Mouse (Mus musculus) gastrocnemius, adult 18-20 months (tissue): ENCODE data around the gene Limch1. TPM values are rescaled to one million over a fixed set of nuclear protein-coding genes. Genes with fewer than 3 reads are reported as not detected.

Experiments
- DNase-seq: peaks from one replicate; pipeline ENCODE4 v3.0.0; 2021; ENCODE audit warnings: low spot score
- microRNA-seq: library from miRNA; unstranded; fragments of <30 nt; microRNA quantifications from one replicate; pipeline ENCODE4 v1.2.0, GENCODE M21; 2021
- total RNA-seq, 2 experiments: library from RNA; stranded (reverse); gene quantifications; 2 replicates each; pipeline ENCODE4 v1.2.3; 2021

Limch1 gene
- total RNA-seq, 2 experiments from 2014 or later, result 111 to 119 TPM

GRCm38 (mm10) chr5:67099393-67100271 is 354.0 kb downstream of the Limch1 start:
- DNase-seq, result no peak

GRCm38 (mm10) chr5:67100564-67101394 is 355.2 kb downstream of the Limch1 start:
- no peak for DNase-seq

GRCm38 (mm10) chr5:67101395-67101760 is 355.8 kb downstream of the Limch1 start:
- no peak for DNase-seq

- DNase-seq, result no peak
Measured at GRCm38 (mm10) chr5:67101793-67102600, 356.4 kb downstream of the Limch1 start.

- no peak for DNase-seq
Measured at GRCm38 (mm10) chr5:67103016-67103415, 357.4 kb downstream of the Limch1 start.

GRCm38 (mm10) chr5:67106261-67106660 is 360.6 kb downstream of the Limch1 start:
- DNase-seq, result no peak

Small RNA genes lying within 50 kb of the gene (microRNA-seq; reads per million reads assigned to microRNA genes)
- gene Gm23841, result not detected

Other genes with a start within 250 kb of the Limch1 start
- gene Apbb2, start 127.0 kb upstream of the Limch1 start, total RNA-seq, result 10 to 100 TPM; 37.4 to 40.4 TPM
- gene Uchl1, start 69.7 kb upstream of the Limch1 start, total RNA-seq, result 1 to 10 TPM; 2.4 to 8.8 TPM